Comparison of ENCODE assay signal across 22 mouse cellular contexts in the genomic region with DNA sequence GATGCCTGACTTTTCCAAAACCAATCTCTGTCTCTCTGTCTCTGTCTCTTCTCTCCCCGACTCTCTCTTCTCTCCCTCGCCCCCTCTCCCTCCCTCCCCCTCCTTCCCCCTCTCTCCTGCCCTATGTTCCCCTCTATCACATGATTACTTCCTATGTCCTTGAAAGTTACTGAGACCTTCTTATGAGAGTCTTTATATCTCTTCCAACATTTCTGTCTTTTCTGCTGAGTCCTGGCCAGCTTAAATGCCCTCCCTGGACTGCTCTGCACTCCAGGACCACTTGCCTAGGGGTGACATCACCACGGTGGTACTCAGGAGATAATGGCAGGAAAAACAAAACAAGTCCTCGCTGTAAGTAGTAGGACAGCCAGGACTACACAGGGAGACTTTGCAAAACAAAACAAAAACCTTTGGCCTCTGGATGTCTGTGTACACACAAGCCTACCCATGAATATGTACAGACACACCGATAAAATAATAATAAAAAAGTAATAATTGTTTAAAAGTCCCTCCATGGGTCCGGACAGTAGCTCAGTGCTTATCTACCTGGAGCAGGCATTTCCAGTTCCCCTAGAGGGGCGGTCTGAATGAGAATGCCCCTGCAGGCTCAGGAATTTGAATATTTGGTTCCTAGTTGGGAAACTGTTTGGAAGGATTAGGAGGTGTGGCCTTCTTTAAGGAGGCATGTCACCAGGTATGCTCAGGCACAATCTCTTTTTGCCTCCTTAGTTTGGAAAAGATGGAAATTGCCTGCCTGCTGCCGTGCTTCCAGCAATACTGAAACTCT. TPM values are rescaled to one million over a fixed set of nuclear protein-coding genes. Genes with fewer than 3 reads are reported as not detected.
A peak's percentile ranks its signal among the peaks of the same experiment; 100 is the strongest.
DNase-seq lines count a peak whose midpoint lies in the region; ATAC-seq and TF ChIP-seq lines count a peak whose summit lies in the region.
"Had no signal": no experiment of that assay in that cellular context is flagged by ENCODE, and none has a peak within 500 bp of the region (broad histone marks: within the 10 kb centered on the region; RNA-seq: fewer than 3 reads in every experiment).

No protein-coding gene starts in this region.

- peak overlapping the region; percentile 25; the same call in 1 of the 2 replicates for H3K27ac ChIP-seq in heart, embryonic 12.5 days (ENCODE audit: poor library complexity, severe bottlenecking)
- H3K27ac ChIP-seq in thymus, adult 2 months (ENCODE audit: control insufficient read depth, insufficient read depth, low read length): peak overlapping the region; percentile 21; the same call in 1 of the 2 replicates
- H3K27ac ChIP-seq in liver, embryonic 12.5 days: peak overlapping the region; percentile 40; the same call in 1 of the 2 replicates
- no peak overlapping the region for H3K27ac ChIP-seq in left cerebral cortex, adult 2 months
- H3K27ac ChIP-seq: hindbrain, embryonic 14.5 days had no signal

- H3K27me3 ChIP-seq in heart, embryonic 12.5 days (replicated peaks): no peaks in the 10 kb centered on the region
- no peaks in the 10 kb centered on the region for H3K27me3 ChIP-seq in thymus, adult 2 months (ENCODE audit: control insufficient read depth, insufficient read depth, low read length)
- no peaks in the 10 kb centered on the region for H3K27me3 ChIP-seq in liver, embryonic 12.5 days (replicated peaks)

- H3K9ac ChIP-seq in heart, embryonic 12.5 days: no peak overlapping the region
- 0 out of 2 replicates have a peak overlapping the region, but pooled peaks have one; percentile 22 for H3K9ac ChIP-seq in liver, embryonic 12.5 days
- H3K9ac ChIP-seq: hindbrain, embryonic 14.5 days had no signal

- TF ChIP-seq POLR2A in thymus, adult 2 months (IDR thresholded peaks at IDR 0.05; ENCODE audit: control insufficient read depth, extremely low read depth, insufficient read depth, low read length, poor library complexity): no peak

- no peak overlapping the region for H3K4me2 ChIP-seq in heart, embryonic 12.5 days
- H3K4me2 ChIP-seq in liver, embryonic 12.5 days: peak overlapping the region; percentile 16; the same call in 1 of the 2 replicates
- H3K4me2 ChIP-seq: hindbrain, embryonic 14.5 days had no signal

- TF ChIP-seq CTCF in thymus, adult 2 months (IDR thresholded peaks at IDR 0.05; ENCODE audit: borderline replicate concordance, control insufficient read depth, extremely low read depth, insufficient read depth, low read length, poor library complexity): no peak
- TF ChIP-seq CTCF in left cerebral cortex, adult 2 months (IDR thresholded peaks at IDR 0.05): no peak

- H3K9me3 ChIP-seq in heart, embryonic 12.5 days (replicated peaks): no peaks in the 10 kb centered on the region
- H3K9me3 ChIP-seq in liver, embryonic 12.5 days (replicated peaks): no peaks in the 10 kb centered on the region

- intact Hi-C loops in left cerebral cortex, adult 2 months (cut with DNase I): no loop called here

- no peak for ATAC-seq in heart, embryonic 12.5 days (ENCODE audit: insufficient number of reproducible peaks, low FRiP score)
- ATAC-seq in liver, embryonic 12.5 days: no peak
- ATAC-seq: forebrain, embryonic 16.5 days had no signal

- no peak for DNase-seq in heart, postnatal 4 days
- DNase-seq in thymus, adult 2 months: no peak
- DNase-seq in thymus, postnatal 25 days: no peak
- DNase-seq in urinary bladder, postnatal 25 days (ENCODE audit: low spot score): no peak
- no peak for DNase-seq in left cerebral cortex, adult 2 months (ENCODE audit: extremely low spot score in 1 of 2, low spot score in 2 of 2)
- DNase-seq in left cerebral cortex, adult 8-10 months (ENCODE audit: low spot score in 2 of 2): no peak
- DNase-seq: adrenal gland, postnatal 36 days; gastrocnemius, postnatal 14 days; kidney, adult 18-20 months; kidney, postnatal 14 days; layer of hippocampus, adult 9-11 months; retina, postnatal 1 day; thymus, postnatal 4 days had no signal

- H3K36me3 ChIP-seq in heart, embryonic 12.5 days: no peaks in the 10 kb centered on the region
- H3K36me3 ChIP-seq in thymus, adult 2 months (ENCODE audit: control insufficient read depth, insufficient read depth, low read length): no peaks in the 10 kb centered on the region
- no peaks in the 10 kb centered on the region for H3K36me3 ChIP-seq in liver, embryonic 12.5 days

- H3K4me1 ChIP-seq in heart, embryonic 12.5 days (replicated peaks): peaks cover 27% of the 10 kb centered on the region
- H3K4me1 ChIP-seq in thymus, adult 2 months (replicated peaks; ENCODE audit: control insufficient read depth, insufficient read depth, low read length): peaks cover 22% of the 10 kb centered on the region
- peaks cover 42% of the 10 kb centered on the region for H3K4me1 ChIP-seq in liver, embryonic 12.5 days

- WGBS in heart, embryonic 12.5 days: 32% methylated on average over 8 of the region's 8 CpGs
- WGBS in thymus, adult 2 months: 58% methylated on average over 8 of the region's 8 CpGs
- WGBS in liver, embryonic 12.5 days (ENCODE audit: insufficient replicate concordance): 23% methylated on average over 8 of the region's 8 CpGs

- no peak overlapping the region for H3K4me3 ChIP-seq in heart, embryonic 12.5 days
- no peak overlapping the region for H3K4me3 ChIP-seq in thymus, adult 2 months (ENCODE audit: control insufficient read depth, insufficient read depth, low read length)
- no peak overlapping the region for H3K4me3 ChIP-seq in liver, embryonic 12.5 days
- H3K4me3 ChIP-seq in left cerebral cortex, adult 2 months: no peak overlapping the region

RNA-seq across cellular contexts. Expression of a gene that starts 9.1 kb away (rescaled TPM):
- 33.7 and 34.2 TPM in 2 replicates for polyA plus RNA-seq in heart, embryonic 12.5 days (2016; fragmentation: Nextera tagmentation; extraction: Ambion mirVana)
- 10 to 100 TPM; 52.8 to 55.5 TPM for total RNA-seq in heart, postnatal 4 days (2021)
- polyA plus RNA-seq in thymus, adult 2 months (2012; rRNA removed): 558 and 566 TPM in 2 replicates
- 32.3 and 32.6 TPM in 2 replicates for polyA plus RNA-seq in liver, embryonic 12.5 days (2016; fragmentation: Nextera tagmentation; extraction: Ambion mirVana)
- 10 to 100 TPM; 27.2 to 28.0 TPM for total RNA-seq in left cerebral cortex, adult 2 months (2021)
- total RNA-seq in left cerebral cortex, adult 8-10 months (2022): 10 to 100 TPM; 22.7 to 25.8 (median 25.1) TPM

RNA-seq across cellular contexts. Expression of a gene that starts 12.0 kb away (rescaled TPM):
- polyA plus RNA-seq in heart, embryonic 12.5 days (2016; fragmentation: Nextera tagmentation; extraction: Ambion mirVana): 11.0 and 12.3 TPM in 2 replicates
- total RNA-seq in heart, postnatal 4 days (2021): 10 to 100 TPM; 11.9 to 12.4 TPM
- polyA plus RNA-seq in thymus, adult 2 months (2012; rRNA removed): 98.7 and 119 TPM in 2 replicates
- 2.9 and 4.3 TPM in 2 replicates for polyA plus RNA-seq in liver, embryonic 12.5 days (2016; fragmentation: Nextera tagmentation; extraction: Ambion mirVana)
- 100 to 1,000 TPM; 256 to 285 TPM for total RNA-seq in left cerebral cortex, adult 2 months (2021)
- 100 to 1,000 TPM; 242 to 283 (median 258) TPM for total RNA-seq in left cerebral cortex, adult 8-10 months (2022)

RNA-seq across cellular contexts. Expression of a gene that starts 41.2 kb away (rescaled TPM):
- polyA plus RNA-seq in heart, embryonic 12.5 days (2016; fragmentation: Nextera tagmentation; extraction: Ambion mirVana): not detected in 2 replicates
- under 1 TPM in 1 of 2 experiments, not detected in 1; 0.05 TPM for total RNA-seq in heart, postnatal 4 days (2021)
- polyA plus RNA-seq in thymus, adult 2 months (2012; rRNA removed): 0.19 and 0.24 TPM in 2 replicates
- not detected in 2 replicates for polyA plus RNA-seq in liver, embryonic 12.5 days (2016; fragmentation: Nextera tagmentation; extraction: Ambion mirVana)
- total RNA-seq in left cerebral cortex, adult 2 months (2021): under 1 TPM in 1 of 2 experiments, not detected in 1; 0.16 TPM
- total RNA-seq in left cerebral cortex, adult 8-10 months (2022): not detected
- total RNA-seq: adrenal gland, postnatal 36 days; gastrocnemius, postnatal 14 days; left cerebral cortex, postnatal 25 days had no signal
- polyA plus RNA-seq: activated CD4-positive, CD25-positive, alpha-beta regulatory T cell, adult 4 months; embryonic facial prominence, embryonic 11.5 days; heart, postnatal 0 days; hindbrain, embryonic 14.5 days; neural tube, embryonic 14.5 days had no signal

Comparison
In these comparisons a context has a peak if more than half of its experiments do, and no peak if none do; other contexts are left out.
1. RNA of a gene that starts 12.0 kb away (total RNA-seq): 256 to 285 TPM in left cerebral cortex, adult 2 months and 242 to 283 TPM in left cerebral cortex, adult 8-10 months; 11.9 to 12.4 TPM in heart, postnatal 4 days; every median in the first group is over 10 times any median in the second.